Mouse (Mus musculus) MEL-GATA-1-ER (cell line): ENCODE measurements at regions not wholly inside any gene's neighbourhood (a gene's known extent, or its start where the extent isn't known, plus 50 kb on each side); places are given as distances from the start of the nearest gene placed in this dataset.
A peak's percentile ranks its signal among the peaks of the same experiment; 100 is the strongest.

Experiments used
- DNase-seq: peaks from one replicate; pipeline ENCODE4 v3.0.0-alpha.2; 2012; ENCODE audit warnings: low read depth; ENCODE audit errors: extremely low read depth

GRCm38 (mm10) chr13:106738011-106738410 is 198.7 kb downstream of the Ipo11 start:
- peak; percentile 82 for DNase-seq

DNA sequence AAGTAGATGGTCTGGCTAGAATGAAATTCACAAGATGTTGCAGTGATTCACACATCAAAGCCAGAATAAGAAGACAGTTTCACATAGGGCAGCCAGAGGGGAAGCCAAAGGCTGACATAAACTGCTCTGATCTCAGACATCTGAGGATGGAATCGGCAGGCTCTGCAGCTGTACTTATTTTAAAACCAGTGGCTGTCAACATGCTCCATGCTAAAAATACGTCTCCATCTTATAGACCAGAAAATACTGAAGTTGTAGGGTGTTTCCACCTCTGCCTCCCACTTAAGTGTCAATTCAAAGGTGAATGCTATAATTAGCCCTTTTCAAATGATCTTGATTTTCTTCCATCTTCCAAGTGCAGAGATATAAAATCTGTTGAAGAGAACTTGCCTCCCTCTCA is 202.4 kb downstream of the Ipo11 start:
- no peak for DNase-seq

GRCm38 (mm10) chr13:106732906-106733305 is 203.9 kb downstream of the Ipo11 start:
- DNase-seq: no peak

DNA sequence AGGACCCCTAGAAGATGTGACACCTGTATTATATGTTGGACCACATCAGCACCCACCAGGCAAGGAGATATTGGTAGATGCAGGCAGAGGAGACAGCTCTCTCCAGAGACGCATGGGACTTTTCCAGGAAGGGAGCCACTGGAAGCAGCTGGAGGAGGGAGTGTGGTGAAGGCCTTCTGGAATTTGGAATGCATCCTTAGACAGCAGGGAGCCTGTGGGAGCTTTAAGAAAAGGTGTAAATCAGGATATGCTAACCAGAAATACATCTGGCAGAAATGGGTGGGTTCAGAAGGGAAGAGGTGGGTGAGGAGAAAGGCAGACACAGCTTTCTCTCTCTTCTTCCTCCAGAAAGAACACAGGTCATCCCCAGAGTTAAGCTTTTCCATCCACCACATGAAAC is 213.4 kb downstream of the Ipo11 start:
- DNase-seq: no peak

- no peak for DNase-seq
Observed at GRCm38 (mm10) chr13:106721167-106721566, 215.6 kb downstream of the Ipo11 start.

DNA sequence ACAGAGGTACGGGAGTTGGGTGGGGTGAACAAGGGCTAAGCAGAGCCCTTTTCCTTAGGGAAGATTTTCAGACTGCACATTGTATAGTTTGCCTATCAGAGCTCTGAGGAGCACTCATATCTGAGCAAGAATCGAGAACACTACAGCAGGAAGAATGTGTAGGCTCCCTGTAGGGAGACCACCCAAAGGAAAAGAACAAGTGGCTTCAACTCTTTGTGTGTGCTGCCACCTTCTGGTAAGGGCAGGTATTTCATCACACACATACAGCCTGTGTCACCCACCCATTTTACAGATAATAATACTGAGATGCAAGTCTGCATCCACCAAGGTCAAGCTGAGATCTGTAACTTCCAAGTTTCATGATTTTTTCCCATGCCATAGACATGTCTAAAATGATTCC is 221.0 kb downstream of the Ipo11 start:
- DNase-seq: peak; percentile 9

DNA sequence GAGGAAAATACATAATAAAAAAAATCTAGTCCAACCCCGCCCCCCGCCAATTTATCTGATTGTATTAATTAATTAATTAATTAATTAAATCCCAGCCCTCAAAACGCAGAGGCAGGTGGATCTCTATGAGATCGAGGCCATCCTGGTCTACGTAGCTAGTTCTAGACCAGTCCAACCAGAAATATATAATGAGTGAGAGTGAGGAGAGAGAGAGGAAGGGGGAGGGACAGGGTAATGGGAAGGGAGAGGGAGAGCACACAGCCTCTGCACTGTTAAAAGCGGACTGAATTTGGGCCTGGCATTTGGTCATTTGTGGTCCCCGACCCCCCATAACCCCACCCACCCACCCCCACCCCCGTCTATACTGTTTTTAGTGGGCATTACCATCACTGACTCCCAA is 221.5 kb downstream of the Ipo11 start:
- no peak for DNase-seq

GRCm38 (mm10) chr13:106710580-106710979 is 226.2 kb downstream of the Ipo11 start:
- DNase-seq: peak; percentile 49

DNA sequence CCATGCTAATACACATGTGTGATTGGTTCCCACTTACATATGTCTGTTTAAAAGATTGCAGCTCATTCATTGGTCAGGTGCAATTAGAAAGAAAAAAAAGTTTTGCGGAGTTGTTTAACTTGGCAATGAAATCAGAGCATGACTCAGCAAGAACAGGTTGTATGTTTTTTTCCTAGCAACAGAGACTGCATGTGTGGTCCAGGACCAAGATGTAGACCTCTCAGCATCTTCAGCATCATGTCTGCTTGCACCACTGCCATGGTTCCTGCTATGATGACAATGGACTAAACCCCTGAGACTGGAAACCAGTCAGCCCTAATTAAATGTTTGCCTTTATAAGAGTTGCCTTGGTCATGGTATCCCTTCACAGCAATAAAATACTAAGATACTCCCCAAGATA is 236.4 kb downstream of the Ipo11 start:
- no peak for DNase-seq

DNA sequence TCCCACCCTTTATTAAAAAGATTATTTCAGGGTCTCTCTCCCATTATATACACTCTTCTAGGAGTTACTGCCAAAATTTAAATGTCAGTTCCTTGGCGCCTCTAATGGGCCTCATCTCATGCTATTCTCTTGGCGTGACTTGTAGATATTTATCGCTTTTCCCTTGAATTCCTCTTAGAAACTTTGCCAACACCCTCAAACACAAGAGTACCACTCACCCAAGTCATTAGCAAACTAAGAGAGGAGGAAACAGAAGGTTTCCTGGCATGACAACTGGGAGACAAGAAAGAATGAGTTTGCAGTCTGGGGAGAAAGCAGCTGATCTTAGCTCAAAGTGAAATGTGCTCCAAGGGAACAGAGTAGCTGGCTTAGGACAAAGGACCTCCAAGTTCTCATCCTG is 236.8 kb downstream of the Ipo11 start:
- DNase-seq: no peak

- peak; percentile 47 for DNase-seq
Observed at GRCm38 (mm10) chr13:106691787-106692571, 244.8 kb downstream of the Ipo11 start.

DNA sequence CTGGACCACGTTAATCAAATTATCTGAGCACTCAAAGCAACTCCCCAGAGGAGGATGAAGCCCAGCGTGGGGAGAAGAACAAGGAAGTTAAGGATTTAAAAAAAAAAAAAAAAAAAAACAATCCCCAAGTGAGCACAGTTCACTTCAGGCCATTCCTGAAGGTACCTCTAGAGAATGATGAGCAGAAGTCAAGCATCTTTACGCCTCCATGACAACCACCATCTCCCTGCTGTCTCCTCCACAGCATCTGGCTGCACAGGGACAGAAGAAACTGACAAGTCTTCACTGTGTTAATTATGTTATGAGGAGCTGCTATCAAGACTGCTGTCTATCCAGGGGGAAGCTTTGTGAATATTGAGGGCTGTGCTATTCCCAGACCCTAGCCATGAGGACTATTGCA is 246.6 kb downstream of the Ipo11 start:
- no peak for DNase-seq

DNA sequence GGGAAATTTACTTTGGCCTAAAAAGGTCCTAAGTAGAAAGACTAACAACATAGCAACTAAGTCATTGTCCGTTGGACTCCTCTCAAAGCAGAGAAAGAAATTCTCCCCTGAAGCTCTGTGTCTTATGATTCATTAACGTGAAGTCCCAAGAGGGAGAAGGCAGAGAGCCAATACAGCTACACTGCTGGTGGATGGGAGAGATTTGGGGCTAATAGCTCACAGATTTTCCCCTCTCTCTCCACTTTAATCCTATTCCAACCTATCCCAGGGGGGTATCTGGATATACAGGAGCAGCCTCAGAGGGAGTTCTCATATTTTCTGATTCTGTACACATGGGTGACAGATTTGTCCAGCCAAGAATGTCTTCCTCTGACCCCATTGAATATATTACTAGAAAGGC is 247.1 kb downstream of the Ipo11 start:
- DNase-seq: no peak

DNA sequence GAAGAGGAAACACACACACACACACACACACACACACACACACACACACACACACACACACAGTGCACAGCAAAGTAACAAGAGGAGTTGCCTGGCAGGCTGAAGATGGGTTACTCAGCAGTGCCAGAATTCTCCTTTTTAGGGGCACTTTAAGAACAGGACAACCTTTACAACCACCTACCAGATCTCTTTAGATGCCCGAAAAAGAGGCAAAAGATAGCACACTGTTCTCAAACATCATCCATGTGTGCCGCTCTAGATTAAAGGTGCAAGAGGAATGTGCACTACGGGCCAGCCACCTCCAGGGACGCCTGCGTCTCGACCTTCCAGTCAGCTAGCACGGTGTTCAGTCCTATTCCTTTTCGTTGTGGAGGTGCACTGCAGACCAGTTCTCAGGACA is 247.7 kb downstream of the Ipo11 start:
- no peak for DNase-seq

DNA sequence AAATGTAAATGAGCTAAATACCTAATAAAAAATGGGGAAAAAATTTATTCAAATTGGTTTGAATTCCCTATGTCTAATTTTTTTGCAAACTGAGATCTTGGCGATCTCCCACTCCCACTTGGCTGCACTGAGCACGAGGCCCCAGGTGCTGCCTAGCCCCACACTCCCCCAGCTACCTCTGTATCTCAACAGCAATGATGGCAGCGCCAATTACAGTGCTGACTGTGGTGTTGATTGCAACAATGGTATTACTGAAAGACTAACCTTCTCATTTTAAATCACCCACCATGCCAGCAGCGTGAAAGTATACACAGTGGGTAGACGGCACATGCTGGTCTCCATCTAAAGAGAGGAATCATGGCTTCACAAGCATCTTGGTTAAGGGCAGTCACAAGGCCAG is 267.1 kb downstream of the Ipo11 start:
- DNase-seq: no peak

- no peak for DNase-seq
Observed at GRCm38 (mm10) chr13:106662195-106662594, 274.6 kb downstream of the Ipo11 start.

DNA sequence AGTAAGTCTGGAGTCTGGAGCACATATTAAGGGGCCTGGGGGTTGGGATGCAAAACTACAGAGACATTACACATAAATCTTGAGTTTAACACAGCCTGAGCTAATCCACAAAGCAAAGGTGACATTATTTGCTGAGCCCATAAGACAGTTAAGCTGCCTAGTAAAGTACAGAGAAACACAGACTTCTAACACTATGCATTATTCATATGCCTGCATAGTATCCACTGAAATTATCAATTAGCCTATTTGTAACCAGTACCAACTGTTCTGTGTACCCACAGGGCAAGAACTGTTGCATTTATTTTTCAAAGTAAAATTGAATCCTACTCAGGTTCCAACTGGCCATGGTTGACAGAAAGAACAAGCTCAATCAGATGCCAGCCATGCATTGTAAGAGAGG is 287.4 kb downstream of the Ipo11 start:
- no peak for DNase-seq

- DNase-seq: no peak
Observed at GRCm38 (mm10) chr13:106643302-106643975, 293.3 kb downstream of the Ipo11 start.

- DNase-seq: no peak
Observed at GRCm38 (mm10) chr13:106638706-106639385, 297.9 kb downstream of the Ipo11 start.

DNA sequence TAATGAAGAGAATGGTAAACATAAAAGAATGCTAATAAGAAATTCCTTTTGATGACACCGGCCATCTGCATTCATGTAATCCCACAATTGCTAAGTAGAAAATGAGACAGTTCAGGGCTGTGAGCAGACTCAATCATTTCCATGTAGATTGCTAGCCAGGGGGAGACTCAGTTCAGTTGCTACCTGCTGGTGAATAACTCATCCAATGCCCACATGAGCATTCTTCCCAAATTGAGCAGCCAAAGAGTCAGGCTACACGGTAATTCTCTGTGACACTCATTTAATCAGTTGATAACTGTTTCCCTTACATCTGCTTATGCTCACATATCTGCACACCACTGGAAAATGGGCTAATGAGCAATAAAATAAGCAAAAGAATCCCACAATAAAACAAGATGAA is 345.0 kb downstream of the Ipo11 start:
- no peak for DNase-seq

GRCm38 (mm10) chr13:106567658-106568359 is 368.9 kb downstream of the Ipo11 start:
- DNase-seq: no peak

GRCm38 (mm10) chr13:106562588-106562987 is 374.2 kb downstream of the Ipo11 start:
- DNase-seq: no peak
